Mouse (Mus musculus) G1E (cell line): ENCODE results near the gene Slc39a10.
"Not testable (repeated sequence)": the region's sequence is repeated elsewhere in the genome, so short reads cannot be mapped to it uniquely, and the experiment has no call there.

ENCODE experiments used
- CTCF ChIP-seq: IDR thresholded peaks from 2 replicates; pipeline ENCODE4 v1.5.1; 2012; ENCODE audit warnings: low read depth, low read length, inconsistent platforms, mixed read lengths
- GATA1 ChIP-seq: IDR thresholded peaks from 2 replicates; pipeline ENCODE4 v1.6.1; 2012; ENCODE audit warnings: borderline replicate concordance, low read length, inconsistent platforms, mixed read lengths
- GATA2 ChIP-seq: IDR thresholded peaks from 2 replicates; pipeline ENCODE4 v1.6.1; 2012; ENCODE audit warnings: low read depth, low read length, inconsistent platforms, borderline replicate concordance
- POLR2AphosphoS5 ChIP-seq: IDR thresholded peaks from 2 replicates; pipeline ENCODE4 v1.6.1; 2012; ENCODE audit warnings: low read depth, low read length, inconsistent platforms; ENCODE audit not compliant: insufficient replicate concordance
- TAL1 ChIP-seq: conservative IDR thresholded peaks from 2 replicates; pipeline ENCODE4 v1.6.1; 2012; ENCODE audit warnings: low read depth, low read length, inconsistent platforms, mixed read lengths

DNA sequence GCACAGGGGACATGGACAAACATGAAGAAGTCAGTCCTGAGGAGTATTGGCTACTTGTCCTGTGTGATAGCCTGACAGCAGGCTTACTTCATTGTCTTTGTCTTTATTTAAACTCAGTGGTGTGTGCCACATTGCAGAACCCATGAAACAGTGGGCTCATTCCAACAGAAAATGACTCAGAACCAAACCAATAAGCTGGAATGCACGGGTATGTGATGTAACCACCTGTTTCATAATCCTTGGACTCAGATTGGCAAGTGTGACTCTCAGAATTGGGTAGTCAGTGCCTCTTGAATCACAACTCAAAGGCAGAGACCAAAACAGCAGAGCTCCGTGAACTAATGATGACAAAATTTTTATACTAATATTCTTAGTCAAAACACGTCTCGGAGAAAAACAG lies 110.4 kb downstream of the Slc39a10 start:
- TF ChIP-seq CTCF, GATA1, POLR2AphosphoS5, GATA2, TAL1: not testable (repeated sequence)
